Mouse (Mus musculus): ENCODE results near the gene Rin1. TPM values are rescaled to one million over a fixed set of nuclear protein-coding genes. Genes with fewer than 3 reads are reported as not detected.

Gene Rin1
- polyA plus RNA-seq, 1 experiment from 2014 or later = 1.1 TPM

DNA sequence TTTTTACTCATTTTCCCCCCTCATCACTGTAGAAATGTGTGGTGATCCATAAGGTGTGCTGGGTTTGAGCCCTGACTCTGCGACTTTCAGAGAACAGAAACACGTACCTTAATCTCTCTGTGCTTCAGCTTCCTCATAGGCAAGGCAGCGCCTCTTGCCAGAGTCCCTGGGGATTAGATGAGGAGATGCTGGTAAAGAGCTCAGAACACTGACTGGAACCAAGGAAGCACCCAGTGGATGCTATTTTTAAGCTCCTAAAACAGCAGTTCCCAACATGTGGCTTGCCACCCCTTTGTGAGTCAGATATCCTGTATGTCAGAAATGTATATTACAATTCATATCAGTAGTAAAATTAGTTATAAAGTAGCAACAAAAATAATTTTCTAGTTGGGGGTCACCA, 32.1 kb upstream of the Rin1 start:
- Histone ChIP-seq H3K9me3 (ENCODE audit: control insufficient read depth, low read length) (no peaks in the 10 kb centered on the region), H3K4me1 (replicated peaks; ENCODE audit: control insufficient read depth, insufficient read depth, low read length) (no peaks in the 10 kb centered on the region), H3K27ac (no peak overlapping the region), H3K36me3 (replicated peaks; ENCODE audit: control insufficient read depth, insufficient read depth) (no peaks in the 10 kb centered on the region), H3K27me3 (ENCODE audit: control insufficient read depth, insufficient read depth, low read length) (no peaks in the 10 kb centered on the region), H3K4me3 (replicated peaks; ENCODE audit: low read length) (no peak overlapping the region), H3K4me2 (replicated peaks) (no peak overlapping the region), H3K9ac (no peak overlapping the region)
- WGBS = 83% methylated on average over 3 of the region's 3 CpGs
- DNase-seq (ENCODE audit: low spot score) (no peak), ATAC-seq (ENCODE audit: low FRiP score) (no peak)

DNA sequence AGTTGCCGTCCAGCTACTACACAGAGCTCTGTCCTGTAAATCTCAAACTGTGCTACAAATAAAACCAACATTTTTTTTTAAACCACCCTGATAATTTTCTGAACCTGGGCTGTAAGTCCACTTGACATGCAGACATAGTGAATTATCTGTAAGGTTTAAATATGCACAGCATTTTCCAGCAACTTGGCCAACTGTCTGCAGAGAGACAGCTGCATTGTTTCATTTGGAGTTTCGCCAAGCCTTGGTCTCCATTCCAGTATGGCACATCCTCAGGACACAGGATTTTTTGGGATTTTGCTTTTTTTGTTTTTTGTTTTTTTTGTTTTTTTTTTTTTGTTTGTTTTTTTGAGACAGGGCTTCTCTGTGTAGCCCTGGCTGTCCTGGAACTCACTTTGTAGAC, 28.9 kb upstream of the Rin1 start:
- no peak overlapping the region for H3K27ac ChIP-seq
- H3K9me3 ChIP-seq (ENCODE audit: control insufficient read depth, low read length) = no peaks in the 10 kb centered on the region
- H3K4me2 ChIP-seq (replicated peaks) = no peak overlapping the region
- no peak overlapping the region for H3K9ac ChIP-seq
- no peaks in the 10 kb centered on the region for H3K27me3 ChIP-seq (ENCODE audit: control insufficient read depth, insufficient read depth, low read length)
- H3K36me3 ChIP-seq (replicated peaks; ENCODE audit: control insufficient read depth, insufficient read depth) = peaks cover 1% of the 10 kb centered on the region; the same call in 1 of the 2 replicates
- 86% methylated on average over 2 of the region's 2 CpGs for WGBS
- ATAC-seq (ENCODE audit: low FRiP score) (no peak), DNase-seq (ENCODE audit: low spot score) (peak; percentile 33)
- H3K4me3 ChIP-seq (replicated peaks; ENCODE audit: low read length) = no peak overlapping the region
- H3K4me1 ChIP-seq (replicated peaks; ENCODE audit: control insufficient read depth, insufficient read depth, low read length) = peaks cover 4% of the 10 kb centered on the region; the same call in 1 of the 2 replicates

DNA sequence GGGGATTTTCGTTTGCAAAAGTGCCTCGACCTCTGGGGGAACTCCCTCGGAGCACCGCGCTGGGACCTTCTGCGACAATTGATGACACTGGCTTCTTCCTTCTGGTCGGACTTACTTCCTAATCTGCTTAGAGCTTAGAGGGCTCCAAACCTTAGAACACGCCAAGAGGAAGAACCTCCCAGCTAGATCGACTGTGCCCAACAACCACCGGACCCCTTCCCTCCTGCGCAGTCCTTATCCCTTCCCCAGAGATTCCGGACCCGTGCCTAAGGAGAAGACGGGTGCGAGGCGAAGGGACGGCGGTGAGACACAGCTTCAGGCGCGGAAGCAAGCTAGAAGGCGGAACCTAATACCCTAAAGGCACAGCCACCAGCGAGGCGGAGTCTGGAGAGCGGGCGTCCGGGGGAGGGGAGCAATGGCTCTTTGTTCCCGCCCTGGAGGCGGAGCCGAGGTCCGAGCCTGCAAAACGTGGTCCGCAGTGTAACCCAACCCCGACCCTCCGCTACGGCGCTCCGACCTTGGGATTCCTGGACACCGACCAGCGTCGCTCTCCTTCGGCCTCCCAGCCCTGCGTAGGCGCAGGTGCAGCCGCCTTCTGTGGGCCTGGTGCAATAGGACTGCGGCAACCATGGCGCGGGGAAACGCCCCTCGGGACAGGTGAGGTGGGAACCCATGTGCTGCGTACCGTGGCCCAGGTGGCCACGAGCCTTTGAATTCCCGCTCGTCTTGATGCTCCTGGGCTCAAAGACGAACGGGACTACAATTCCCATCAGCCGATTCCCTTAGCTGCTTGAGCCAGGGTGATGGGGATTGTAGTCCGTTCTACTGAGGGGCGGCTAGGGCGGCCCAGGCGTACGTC, 26.4 kb upstream of the Rin1 start, which contains the start of gene Slc29a2:
TSS of gene Slc29a2 (plus strand) at position 240 of the 859 bp plus-strand sequence.
- Histone ChIP-seq H3K4me2 (replicated peaks) (peak within 1 kb of the TSS; percentile 83), H3K27ac (peak within 1 kb of the TSS; percentile 85), H3K9ac (peak within 1 kb of the TSS; percentile 93), H3K4me3 (replicated peaks; ENCODE audit: low read length) (peak within 1 kb of the TSS; percentile 81), H3K27me3 (ENCODE audit: control insufficient read depth, insufficient read depth, low read length) (no peaks in the 10 kb centered on the region), H3K36me3 (replicated peaks; ENCODE audit: control insufficient read depth, insufficient read depth) (peaks cover 26% of the 10 kb centered on the region), H3K4me1 (replicated peaks; ENCODE audit: control insufficient read depth, insufficient read depth, low read length) (peaks cover 4% of the 10 kb centered on the region; the same call in 1 of the 2 replicates), H3K9me3 (ENCODE audit: control insufficient read depth, low read length) (no peaks in the 10 kb centered on the region)
- under 1% methylated on average over 62 of the region's 62 CpGs for WGBS
- DNase-seq (ENCODE audit: low spot score) (peak; percentile 87), ATAC-seq (ENCODE audit: low FRiP score) (peak; percentile 93)

DNA sequence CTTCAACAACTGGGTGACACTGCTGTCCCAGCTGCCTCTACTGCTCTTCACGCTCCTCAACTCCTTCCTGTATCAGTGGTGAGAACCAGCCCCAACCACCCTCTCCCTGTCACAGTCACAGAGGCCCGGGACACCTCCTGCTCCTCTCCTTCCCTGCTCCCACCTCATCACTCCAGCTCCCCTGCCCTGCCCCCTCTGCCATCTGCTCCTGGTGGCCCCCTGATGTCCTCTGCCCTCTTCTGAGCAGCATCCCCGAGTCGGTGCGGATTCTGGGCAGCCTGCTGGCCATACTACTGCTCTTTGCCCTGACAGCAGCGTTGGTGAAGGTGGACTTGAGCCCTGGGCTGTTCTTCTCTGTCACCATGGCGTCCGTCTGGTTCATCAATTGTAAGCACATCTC, 24.2 kb upstream of the Rin1 start:
- Histone ChIP-seq H3K9me3 (ENCODE audit: control insufficient read depth, low read length) (no peaks in the 10 kb centered on the region), H3K9ac (no peak overlapping the region), H3K36me3 (replicated peaks; ENCODE audit: control insufficient read depth, insufficient read depth) (peaks cover 43% of the 10 kb centered on the region), H3K4me1 (replicated peaks; ENCODE audit: control insufficient read depth, insufficient read depth, low read length) (peaks cover 4% of the 10 kb centered on the region; the same call in 1 of the 2 replicates), H3K4me3 (replicated peaks; ENCODE audit: low read length) (no peak overlapping the region), H3K27ac (no peak overlapping the region), H3K4me2 (replicated peaks) (no peak overlapping the region), H3K27me3 (ENCODE audit: control insufficient read depth, insufficient read depth, low read length) (no peaks in the 10 kb centered on the region)
- ATAC-seq (ENCODE audit: low FRiP score) = no peak
- 88% methylated on average over 8 of the region's 8 CpGs for WGBS
- DNase-seq (ENCODE audit: low spot score) = no peak

- H3K4me2 ChIP-seq (replicated peaks) = no peak overlapping the region
- WGBS = 96% methylated on average over 3 of the region's 3 CpGs
- no peaks in the 10 kb centered on the region for H3K27me3 ChIP-seq (ENCODE audit: control insufficient read depth, insufficient read depth, low read length)
- no peak overlapping the region for H3K9ac ChIP-seq
- 0 out of 2 replicates have a peak, but pooled peaks cover 3% of the 10 kb centered on the region for H3K4me1 ChIP-seq (replicated peaks; ENCODE audit: control insufficient read depth, insufficient read depth, low read length)
- H3K36me3 ChIP-seq (replicated peaks; ENCODE audit: control insufficient read depth, insufficient read depth) = peaks cover 39% of the 10 kb centered on the region
- ATAC-seq (ENCODE audit: low FRiP score) (no peak), DNase-seq (ENCODE audit: low spot score) (no peak)
- no peak overlapping the region for H3K27ac ChIP-seq
- H3K4me3 ChIP-seq (replicated peaks; ENCODE audit: low read length) = no peak overlapping the region
- H3K9me3 ChIP-seq (ENCODE audit: control insufficient read depth, low read length) = no peaks in the 10 kb centered on the region
Observed at GRCm38 (mm10) chr19:5032686-5033085, 17.6 kb upstream of the Rin1 start.

- ATAC-seq (ENCODE audit: low FRiP score) (no peak), DNase-seq (ENCODE audit: low spot score) (no peak)
- H3K4me2 ChIP-seq (replicated peaks) = no peak overlapping the region
- H3K27me3 ChIP-seq (ENCODE audit: control insufficient read depth, insufficient read depth, low read length) = no peaks in the 10 kb centered on the region
- no peaks in the 10 kb centered on the region for H3K9me3 ChIP-seq (ENCODE audit: control insufficient read depth, low read length)
- WGBS = 77% methylated on average over 4 of the region's 4 CpGs
- 0 out of 2 replicates have a peak, but pooled peaks cover 5% of the 10 kb centered on the region for H3K36me3 ChIP-seq (replicated peaks; ENCODE audit: control insufficient read depth, insufficient read depth)
- H3K4me1 ChIP-seq (replicated peaks; ENCODE audit: control insufficient read depth, insufficient read depth, low read length) = peaks cover 20% of the 10 kb centered on the region
- H3K9ac ChIP-seq = no peak overlapping the region
- H3K27ac ChIP-seq = no peak overlapping the region
- no peak overlapping the region for H3K4me3 ChIP-seq (replicated peaks; ENCODE audit: low read length)
Observed at GRCm38 (mm10) chr19:5036577-5036976, 13.7 kb upstream of the Rin1 start.

- Histone ChIP-seq H3K27me3 (ENCODE audit: control insufficient read depth, insufficient read depth, low read length) (no peaks in the 10 kb centered on the region), H3K4me1 (replicated peaks; ENCODE audit: control insufficient read depth, insufficient read depth, low read length) (peaks cover 27% of the 10 kb centered on the region), H3K4me2 (replicated peaks) (peak overlapping the region; percentile 96), H3K9me3 (ENCODE audit: control insufficient read depth, low read length) (no peaks in the 10 kb centered on the region), H3K27ac (peak overlapping the region; percentile 86), H3K4me3 (replicated peaks; ENCODE audit: low read length) (peak overlapping the region; percentile 80), H3K36me3 (replicated peaks; ENCODE audit: control insufficient read depth, insufficient read depth) (peaks cover 6% of the 10 kb centered on the region; the same call in 1 of the 2 replicates), H3K9ac (peak overlapping the region; percentile 87)
- WGBS = 7% methylated on average over 32 of the region's 32 CpGs
- ATAC-seq (ENCODE audit: low FRiP score) (peak; percentile 56), DNase-seq (ENCODE audit: low spot score) (peak; percentile 91)
Observed at GRCm38 (mm10) chr19:5037678-5038571, 12.4 kb upstream of the Rin1 start.

DNA sequence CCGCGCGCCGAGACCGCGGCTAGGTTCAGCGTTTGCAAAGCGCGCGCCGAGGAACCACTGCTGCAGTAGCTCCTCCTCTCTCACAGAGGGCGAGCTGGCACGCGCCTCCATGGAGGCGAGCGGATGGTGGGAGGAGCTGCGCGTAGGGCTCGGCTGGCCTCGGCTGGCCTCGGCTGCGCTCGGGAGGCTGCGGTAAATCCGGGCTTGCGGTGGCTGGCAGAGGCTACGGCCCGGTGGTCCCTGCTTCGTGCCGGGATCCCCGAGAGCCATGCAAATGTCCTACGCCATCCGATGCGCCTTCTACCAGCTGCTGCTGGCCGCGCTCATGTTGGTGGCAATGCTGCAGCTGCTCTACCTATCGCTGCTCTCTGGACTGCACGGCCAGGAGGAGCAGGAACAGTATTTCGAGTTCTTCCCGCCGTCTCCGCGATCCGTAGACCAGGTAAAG, 11.5 kb upstream of the Rin1 start, which contains the start of the genes B4gat1 and AC124502.3:
TSS of gene B4gat1 (plus strand) at position 118 of the 448 bp plus-strand sequence.
TSS of gene AC124502.3 (plus strand) at position 183 of the 448 bp plus-strand sequence.
- Histone ChIP-seq H3K9ac (peak within 1 kb of the TSS; percentile 87), H3K36me3 (replicated peaks; ENCODE audit: control insufficient read depth, insufficient read depth) (peaks cover 14% of the 10 kb centered on the region), H3K9me3 (ENCODE audit: control insufficient read depth, low read length) (no peaks in the 10 kb centered on the region), H3K4me3 (replicated peaks; ENCODE audit: low read length) (peak within 1 kb of the TSS; percentile 80), H3K27me3 (ENCODE audit: control insufficient read depth, insufficient read depth, low read length) (no peaks in the 10 kb centered on the region), H3K27ac (peak within 1 kb of the TSS; percentile 86), H3K4me2 (replicated peaks) (peak within 1 kb of the TSS; percentile 96), H3K4me1 (replicated peaks; ENCODE audit: control insufficient read depth, insufficient read depth, low read length) (peaks cover 27% of the 10 kb centered on the region)
- DNase-seq (ENCODE audit: low spot score) (peak; percentile 92), ATAC-seq (ENCODE audit: low FRiP score) (peak; percentile 91)
- WGBS = under 1% methylated on average over 43 of the region's 44 CpGs
